Mouse (Mus musculus) liver, embryonic 14.5 days (tissue): ENCODE measurements at regions not wholly inside any gene's neighbourhood (a gene's known extent, or its start where the extent isn't known, plus 50 kb on each side); places are given as distances from the start of the nearest gene placed in this dataset.

Experiments used
- CTCF ChIP-seq: IDR thresholded peaks from 2 replicates; pipeline ENCODE4 v1.5.1; 2016; ENCODE audit warnings: antibody characterized with exemption, low read depth, control low read depth
- EP300 ChIP-seq: IDR thresholded peaks from 2 replicates; pipeline ENCODE4 v1.6.1; 2016; ENCODE audit warnings: antibody characterized with exemption, low read depth

DNA sequence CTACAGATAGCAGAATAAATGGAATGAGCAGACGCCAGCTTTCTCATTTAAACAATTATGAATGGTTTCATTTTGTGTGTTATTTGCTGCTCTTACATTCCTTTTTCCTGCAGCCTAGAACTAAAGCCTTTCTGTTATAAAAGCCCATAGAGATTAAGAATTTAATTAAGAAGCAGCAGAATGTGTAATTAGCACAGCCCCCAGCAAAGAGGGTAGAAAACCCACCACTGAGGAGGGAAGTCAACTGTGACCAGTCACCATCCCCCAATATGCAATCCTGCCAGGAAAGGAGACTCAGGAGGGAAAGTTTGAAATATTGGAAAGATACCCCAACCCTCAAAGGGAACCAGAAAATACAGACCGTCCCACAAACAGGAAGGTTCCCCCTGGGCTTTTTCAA, 160.0 kb downstream of the Ankrd50 start:
- TF ChIP-seq CTCF = no peak
- TF ChIP-seq EP300 = no peak
